Mouse (Mus musculus) adrenal gland, postnatal 4 days (tissue): ENCODE results near the gene Ralgds. TPM values are rescaled to one million over a fixed set of nuclear protein-coding genes. Genes with fewer than 3 reads are reported as not detected.

ENCODE experiments used
- DNase-seq, 2 experiments: peaks; one replicate each; pipeline ENCODE4 v3.0.0; 2021 to 2022; ENCODE audit warnings: low spot score in 2 of 2, mixed read lengths in 2 of 2
- total RNA-seq, 2 experiments: library from RNA; stranded (reverse); gene quantifications; 2 replicates each; pipeline ENCODE4 v1.2.3; 2021

Gene Ralgds
- total RNA-seq, 2 experiments from 2014 or later, result 65.0 to 67.0 TPM

DNA sequence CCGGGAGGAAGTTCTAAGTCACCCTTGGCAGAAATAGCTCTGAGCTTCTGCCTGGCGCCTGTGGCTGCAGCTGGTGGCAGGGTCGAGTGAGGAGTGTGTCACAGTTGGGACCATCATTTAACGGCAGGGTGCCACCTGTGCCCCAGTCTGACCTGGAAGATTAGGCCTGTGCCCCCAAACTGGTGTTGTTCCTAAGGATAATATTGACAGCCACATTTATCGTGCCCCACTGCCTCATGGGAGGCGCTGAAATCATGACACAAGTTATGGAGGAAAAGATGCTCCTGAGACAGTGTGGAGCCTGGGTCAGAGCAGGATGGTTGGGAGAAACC lies 86.6 kb downstream of the Ralgds start:
- DNase-seq, result no peak

DNA sequence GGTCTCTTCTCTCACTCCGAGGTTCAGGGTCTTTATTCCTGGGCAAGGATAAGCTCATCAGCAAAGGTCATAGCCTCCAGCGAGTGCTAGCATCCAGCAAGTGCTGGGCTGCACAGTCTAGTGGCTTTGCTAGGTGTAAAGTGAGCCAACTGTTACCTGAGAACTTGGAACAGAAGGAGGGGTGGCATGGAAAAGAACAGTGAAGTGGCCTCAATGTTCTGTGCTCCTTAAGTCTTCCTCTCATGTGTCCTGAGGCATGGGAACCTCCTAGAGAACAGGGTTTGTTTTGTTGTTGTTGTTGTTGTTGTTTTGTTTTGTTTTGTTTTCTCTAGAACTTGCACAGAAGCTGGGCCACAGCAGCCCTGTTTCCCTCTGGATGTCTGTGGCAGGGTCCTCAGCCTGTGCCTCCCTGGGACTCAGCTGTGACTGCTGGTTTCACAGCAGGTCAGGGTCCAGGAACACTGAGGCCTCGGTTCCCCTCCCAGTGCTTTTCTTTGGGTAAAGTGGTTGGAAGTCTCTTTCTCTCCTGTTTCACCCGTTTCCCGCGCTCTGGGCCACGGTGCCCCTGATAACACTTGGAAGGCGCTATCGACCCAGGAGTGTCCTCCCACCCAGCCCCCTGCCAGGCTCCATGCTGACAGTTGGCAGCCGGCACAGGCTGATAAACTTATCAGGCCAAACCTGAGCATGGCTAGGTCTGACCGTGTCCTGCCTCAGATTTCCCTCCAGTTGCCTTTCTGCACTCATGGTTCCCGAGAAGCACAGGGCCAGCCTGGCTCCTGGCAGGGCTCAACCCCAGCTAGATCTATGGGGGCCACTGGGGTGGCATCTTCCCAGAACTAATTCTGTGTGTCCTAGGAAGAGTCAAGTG lies 89.0 kb downstream of the Ralgds start:
- DNase-seq, result no peak

Other genes with a start within 250 kb of the Ralgds start
- gene Ppp1r26, start 66.3 kb upstream of the Ralgds start, total RNA-seq, result 10 to 100 TPM; 11.5 to 12.0 TPM
- gene 1700007K13Rik, start 46.8 kb upstream of the Ralgds start, total RNA-seq, result under 1 TPM; 0.64 to 0.79 TPM
- 10 to 100 TPM; 57.9 to 60.4 TPM for gene Mrps2, start 45.1 kb upstream of the Ralgds start, total RNA-seq
- gene Gbgt1, start 16.2 kb upstream of the Ralgds start, total RNA-seq, result 1 to 10 TPM; 8.2 to 8.3 TPM
- gene Gm10134, start 7.0 kb upstream of the Ralgds start, total RNA-seq, result 1 to 10 TPM; 3.4 to 5.2 TPM
- gene Cel, start 50.3 kb downstream of the Ralgds start, total RNA-seq, result 1,000 to 10,000 TPM in 1 of 2 experiments, under 1 TPM in 1; 0.42 to 1,494 TPM
- gene Gtf3c5, start 70.6 kb downstream of the Ralgds start, total RNA-seq, result 10 to 100 TPM; 27.0 to 28.3 TPM
- 1 to 10 TPM; 3.1 to 7.9 TPM for gene Gfi1b, start 108.9 kb downstream of the Ralgds start, total RNA-seq
- 10 to 100 TPM; 27.7 to 28.0 TPM for gene Tsc1, start 128.1 kb downstream of the Ralgds start, total RNA-seq
- gene Spaca9, start 186.6 kb downstream of the Ralgds start, total RNA-seq, result 1 to 10 TPM; 1.2 to 2.0 TPM
- gene Ak8, start 187.0 kb downstream of the Ralgds start, total RNA-seq, result under 1 TPM; 0.45 to 0.90 TPM